Mouse (Mus musculus) erythroblast, embryonic 14.5 days (primary cell): Measurements from ENCODE around the gene Hoxb7.

Source experiments
- GATA1 ChIP-seq: IDR thresholded peaks from 2 replicates; pipeline ENCODE4 v1.6.1; 2012; ENCODE audit warnings: low read length, inconsistent platforms, mixed read lengths
- TAL1 ChIP-seq: IDR thresholded peaks from 3 replicates; pipeline ENCODE4 v1.6.1; 2012; ENCODE audit warnings: low read length, inconsistent platforms, mixed read lengths

- TF ChIP-seq TAL1 (no peak), GATA1 (no peak)
These were observed 18.2 kb upstream of the Hoxb7 start for GRCm38 (mm10) chr11:96268031-96268745.
